Mouse (Mus musculus) frontal cortex, postnatal 14 days (tissue): ENCODE data around the gene Edrf1.

Source experiments
- DNase-seq, 2 experiments: peaks; one replicate each; pipeline ENCODE4 v3.0.0; 2022; ENCODE audit warnings: low spot score in 2 of 2

The Edrf1 gene

GRCm38 (mm10) chr7:133637361-133638305 lies at the start of gene Edrf1:
Gene Edrf1 (plus strand): TSS chr7:133637543.
- DNase-seq = peak; percentile 94 to 97

GRCm38 (mm10) chr7:133591750-133592149 lies 45.6 kb upstream of the Edrf1 start:
- no peak for DNase-seq

- DNase-seq = no peak
These were observed 36.8 kb upstream of the Edrf1 start for GRCm38 (mm10) chr7:133600558-133600957.

GRCm38 (mm10) chr7:133602058-133602457 lies 35.3 kb upstream of the Edrf1 start, which contains the start of gene Tex36:
Gene Tex36 (minus strand): TSS chr7:133602158.
- no peak for DNase-seq

- no peak for DNase-seq
These were observed 34.2 kb upstream of the Edrf1 start for GRCm38 (mm10) chr7:133603156-133603555.

GRCm38 (mm10) chr7:133604427-133605081 lies 32.8 kb upstream of the Edrf1 start:
- no peak for DNase-seq

GRCm38 (mm10) chr7:133607331-133607730 lies 30.0 kb upstream of the Edrf1 start:
- no peak for DNase-seq

- no peak for DNase-seq
These were observed 29.3 kb upstream of the Edrf1 start for GRCm38 (mm10) chr7:133607883-133608575.

- peak in 1 of 2 experiments; percentile 14 for DNase-seq
These were observed 28.6 kb upstream of the Edrf1 start for GRCm38 (mm10) chr7:133608631-133609340.

GRCm38 (mm10) chr7:133609585-133609984 lies 27.8 kb upstream of the Edrf1 start:
- DNase-seq = no peak

- DNase-seq = no peak
These were observed 24.4 kb upstream of the Edrf1 start for GRCm38 (mm10) chr7:133612981-133613380.

GRCm38 (mm10) chr7:133620721-133621120 lies 16.6 kb upstream of the Edrf1 start:
- DNase-seq = peak in 1 of 2 experiments; percentile 19

GRCm38 (mm10) chr7:133623226-133623625 lies 14.1 kb upstream of the Edrf1 start:
- DNase-seq = no peak

GRCm38 (mm10) chr7:133627184-133627936 lies 10.0 kb upstream of the Edrf1 start:
- DNase-seq = no peak

- no peak for DNase-seq
These were observed 6.5 kb upstream of the Edrf1 start for GRCm38 (mm10) chr7:133630821-133631220.

- DNase-seq = peak in 1 of 2 experiments; percentile 60
These were observed 4.9 kb upstream of the Edrf1 start for GRCm38 (mm10) chr7:133632476-133632875.

- DNase-seq = no peak
These were observed 2.3 kb upstream of the Edrf1 start for GRCm38 (mm10) chr7:133634932-133635650.

GRCm38 (mm10) chr7:133636738-133637352 lies 498 bp upstream of the Edrf1 start:
- peak; percentile 81 to 84 for DNase-seq

- DNase-seq = peak; percentile 12 to 16
These were observed 963 bp downstream of the Edrf1 start for GRCm38 (mm10) chr7:133638306-133638705.

GRCm38 (mm10) chr7:133638821-133639220 lies 1.5 kb downstream of the Edrf1 start:
- DNase-seq = peak; percentile 19 to 46
